Mouse (Mus musculus): Measurements from ENCODE around the gene Camta1. TPM values are rescaled to one million over a fixed set of nuclear protein-coding genes. Genes with fewer than 3 reads are reported as not detected.

Gene Camta1
- polyA plus RNA-seq, 1 experiment from 2014 or later: 122 TPM

DNA sequence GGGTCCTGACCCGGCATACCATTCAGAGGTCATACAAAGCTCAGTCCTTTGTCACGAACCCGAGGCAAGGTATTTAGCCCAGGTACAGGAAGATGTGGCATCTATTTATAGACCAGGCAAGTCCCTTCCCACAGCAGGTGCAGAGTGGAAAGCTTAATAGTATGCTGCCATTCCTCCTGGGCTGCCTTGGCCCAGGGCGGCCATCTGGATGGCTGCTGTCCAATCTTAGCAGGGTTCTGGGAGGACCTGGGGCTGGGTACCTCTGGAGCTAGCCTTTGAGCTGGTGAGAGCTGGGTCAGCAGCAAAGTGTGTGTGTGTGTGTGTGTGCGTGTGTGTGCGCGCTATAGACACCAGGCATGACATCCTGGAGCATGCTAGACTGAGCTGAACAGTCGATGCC, 726.2 kb downstream of the Camta1 start:
- H3K4me3 ChIP-seq: no peak overlapping the region
- no peaks in the 10 kb centered on the region for H3K36me3 ChIP-seq (replicated peaks)
- 92% methylated on average over 8 of the region's 8 CpGs for WGBS

DNA sequence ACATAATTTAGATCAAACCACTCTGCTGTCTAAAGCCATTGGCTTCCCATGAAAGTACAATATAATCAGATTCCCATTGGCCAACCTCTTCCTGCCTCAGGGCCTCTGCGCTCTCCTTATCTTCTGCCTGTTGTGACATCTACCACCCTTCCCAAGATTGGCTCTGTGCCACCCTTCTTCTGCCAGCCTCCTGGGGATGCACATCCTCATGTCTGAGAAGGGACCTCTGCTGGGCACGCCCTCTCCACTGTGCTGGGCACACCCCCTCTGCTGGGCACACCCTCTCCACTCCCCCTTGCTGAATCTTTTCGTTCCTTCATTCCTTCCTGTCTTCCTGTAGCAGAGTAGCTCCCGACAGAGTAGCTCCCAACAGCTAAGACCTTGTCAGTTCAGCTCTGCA, 727.9 kb downstream of the Camta1 start:
- Histone ChIP-seq H3K36me3 (replicated peaks) (no peaks in the 10 kb centered on the region), H3K27me3 (ENCODE audit: poor library complexity, severe bottlenecking) (peaks cover 36% of the 10 kb centered on the region), H3K27ac (no peak overlapping the region), H3K4me3 (no peak overlapping the region), H3K9me3 (no peaks in the 10 kb centered on the region), H3K4me1 (peaks cover 47% of the 10 kb centered on the region)
- no peak for DNase-seq (ENCODE audit: extremely low spot score, low spot score)
- 73% methylated on average over 4 of the region's 4 CpGs for WGBS

More for the DNA sequence above, 726.2 kb downstream of the Camta1 start:
- Histone ChIP-seq H3K9me3 (no peaks in the 10 kb centered on the region), H3K27ac (0 out of 2 replicates have a peak overlapping the region, but pooled peaks have one; percentile 25), H3K27me3 (ENCODE audit: poor library complexity, severe bottlenecking) (peaks cover 43% of the 10 kb centered on the region), H3K4me1 (peaks cover 47% of the 10 kb centered on the region)
- no peak for DNase-seq (ENCODE audit: extremely low spot score, low spot score)

DNA sequence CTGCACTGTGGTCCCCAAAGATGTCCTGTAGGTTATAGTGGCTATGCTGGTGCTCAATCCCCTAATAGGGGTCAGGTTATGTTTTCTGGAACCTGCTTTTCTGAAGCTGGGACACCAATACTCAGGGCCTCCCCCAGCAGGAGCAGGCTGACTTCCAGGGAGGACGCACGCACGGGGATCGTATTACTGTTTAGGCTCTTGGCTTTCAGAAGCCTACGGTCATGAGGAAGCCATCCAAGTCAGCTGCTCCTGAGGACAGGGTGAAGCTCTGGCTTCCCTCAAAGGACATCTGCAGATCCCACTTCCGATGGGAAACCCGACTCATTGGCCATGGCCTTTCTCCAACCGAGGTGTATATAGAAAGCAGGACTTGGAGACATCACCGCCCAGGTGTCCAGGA, 729.2 kb downstream of the Camta1 start:
- WGBS: 82% methylated on average over 9 of the region's 9 CpGs
- no peak overlapping the region for H3K4me3 ChIP-seq
- no peak for DNase-seq (ENCODE audit: extremely low spot score, low spot score)
- peaks cover 46% of the 10 kb centered on the region for H3K4me1 ChIP-seq
- no peaks in the 10 kb centered on the region for H3K9me3 ChIP-seq
- 0 out of 2 replicates have a peak overlapping the region, but pooled peaks have one; percentile 8 for H3K27ac ChIP-seq
- peaks cover 23% of the 10 kb centered on the region for H3K27me3 ChIP-seq (ENCODE audit: poor library complexity, severe bottlenecking)
- H3K36me3 ChIP-seq (replicated peaks): no peaks in the 10 kb centered on the region

DNA sequence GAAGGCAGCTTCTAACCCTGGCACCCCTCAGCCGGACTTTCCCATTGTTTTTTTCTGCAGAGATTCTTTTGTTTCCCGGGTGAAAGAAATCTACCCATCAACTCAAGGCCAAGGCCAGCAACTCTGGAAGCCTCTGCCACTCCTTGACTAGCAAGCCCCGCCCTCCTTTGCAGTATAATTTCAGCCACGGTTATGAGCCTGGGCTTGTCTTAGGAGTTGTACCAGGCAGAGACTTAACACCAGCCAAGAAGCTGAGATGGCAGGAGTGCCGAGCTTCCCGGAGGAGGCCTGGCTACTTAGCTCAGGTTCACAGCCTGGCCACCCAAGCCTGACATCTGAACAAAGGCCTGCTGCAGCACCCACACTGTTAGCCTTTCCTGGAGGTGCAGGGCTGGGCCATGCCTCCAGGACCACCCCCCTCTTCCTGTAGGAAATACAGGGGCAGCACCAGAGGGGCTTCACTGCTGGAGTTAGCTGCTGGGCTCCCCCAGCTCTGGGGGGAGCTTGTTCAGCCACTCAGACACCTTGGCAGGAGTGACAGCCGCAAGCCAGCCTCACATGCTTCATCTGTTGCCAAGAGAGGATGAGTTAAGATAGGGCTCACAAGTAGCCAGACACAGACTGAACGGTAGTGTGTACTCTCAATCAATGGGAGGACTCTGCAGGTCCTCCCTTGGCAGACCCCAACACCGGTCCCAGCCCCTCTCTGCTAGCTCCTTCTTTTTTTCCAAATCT, 730.8 kb downstream of the Camta1 start:
- Histone ChIP-seq H3K4me3 (no peak overlapping the region), H3K4me1 (peaks cover 53% of the 10 kb centered on the region), H3K36me3 (replicated peaks) (peaks cover 11% of the 10 kb centered on the region), H3K27me3 (ENCODE audit: poor library complexity, severe bottlenecking) (peaks cover 21% of the 10 kb centered on the region; the same call in 1 of the 2 replicates), H3K27ac (peak overlapping the region; percentile 99), H3K9me3 (no peaks in the 10 kb centered on the region)
- DNase-seq (ENCODE audit: extremely low spot score, low spot score): no peak
- WGBS: 69% methylated on average over 9 of the region's 9 CpGs

DNA sequence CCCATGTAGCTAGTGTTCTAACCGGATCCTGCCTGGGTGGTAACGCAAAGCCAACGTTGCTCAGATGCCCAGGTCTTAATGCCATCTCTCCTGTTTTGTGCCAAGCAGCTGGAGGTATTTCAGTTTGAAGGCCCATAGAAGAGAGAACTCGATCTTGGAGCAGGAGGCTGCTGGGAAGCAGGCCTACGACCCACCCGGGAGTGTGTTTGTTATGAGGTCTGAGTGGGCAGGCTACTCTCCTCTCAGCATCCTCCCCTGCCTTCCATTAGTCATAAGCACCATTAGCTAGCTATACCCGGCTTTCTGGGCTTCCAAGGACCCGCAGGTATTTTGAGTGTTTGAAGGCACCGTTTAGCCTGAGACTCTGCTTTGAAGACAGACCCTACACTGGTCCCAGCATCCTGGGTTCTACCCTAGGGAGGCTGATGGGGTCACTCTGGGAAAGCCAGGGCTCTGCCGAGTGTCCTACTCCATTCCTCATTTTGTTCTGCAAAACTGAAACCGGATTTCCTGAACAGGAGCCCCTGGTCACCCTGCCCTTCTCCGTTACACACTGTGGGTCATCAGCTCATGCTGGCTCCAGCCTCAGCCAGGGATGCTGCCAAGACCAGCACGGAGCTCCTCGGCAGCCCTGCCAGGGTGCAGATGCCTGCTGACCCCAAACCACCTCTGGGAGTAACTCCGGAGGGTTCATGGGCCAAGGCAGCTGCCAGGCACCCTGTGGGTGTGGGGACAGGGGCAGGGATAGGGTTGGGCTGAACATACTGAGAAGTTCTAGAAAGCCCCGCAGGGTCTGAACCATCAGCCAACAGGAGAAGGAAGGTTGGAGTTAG, 731.7 kb downstream of the Camta1 start:
- peak overlapping the region; percentile 77 for H3K4me3 ChIP-seq
- peaks cover 21% of the 10 kb centered on the region for H3K36me3 ChIP-seq (replicated peaks)
- peak overlapping the region; percentile 99 for H3K27ac ChIP-seq
- 71% methylated on average over 16 of the region's 16 CpGs for WGBS
- H3K9me3 ChIP-seq: no peaks in the 10 kb centered on the region
- H3K27me3 ChIP-seq (ENCODE audit: poor library complexity, severe bottlenecking): peaks cover 17% of the 10 kb centered on the region; the same call in 1 of the 2 replicates
- DNase-seq (ENCODE audit: extremely low spot score, low spot score): no peak
- peaks cover 53% of the 10 kb centered on the region for H3K4me1 ChIP-seq

DNA sequence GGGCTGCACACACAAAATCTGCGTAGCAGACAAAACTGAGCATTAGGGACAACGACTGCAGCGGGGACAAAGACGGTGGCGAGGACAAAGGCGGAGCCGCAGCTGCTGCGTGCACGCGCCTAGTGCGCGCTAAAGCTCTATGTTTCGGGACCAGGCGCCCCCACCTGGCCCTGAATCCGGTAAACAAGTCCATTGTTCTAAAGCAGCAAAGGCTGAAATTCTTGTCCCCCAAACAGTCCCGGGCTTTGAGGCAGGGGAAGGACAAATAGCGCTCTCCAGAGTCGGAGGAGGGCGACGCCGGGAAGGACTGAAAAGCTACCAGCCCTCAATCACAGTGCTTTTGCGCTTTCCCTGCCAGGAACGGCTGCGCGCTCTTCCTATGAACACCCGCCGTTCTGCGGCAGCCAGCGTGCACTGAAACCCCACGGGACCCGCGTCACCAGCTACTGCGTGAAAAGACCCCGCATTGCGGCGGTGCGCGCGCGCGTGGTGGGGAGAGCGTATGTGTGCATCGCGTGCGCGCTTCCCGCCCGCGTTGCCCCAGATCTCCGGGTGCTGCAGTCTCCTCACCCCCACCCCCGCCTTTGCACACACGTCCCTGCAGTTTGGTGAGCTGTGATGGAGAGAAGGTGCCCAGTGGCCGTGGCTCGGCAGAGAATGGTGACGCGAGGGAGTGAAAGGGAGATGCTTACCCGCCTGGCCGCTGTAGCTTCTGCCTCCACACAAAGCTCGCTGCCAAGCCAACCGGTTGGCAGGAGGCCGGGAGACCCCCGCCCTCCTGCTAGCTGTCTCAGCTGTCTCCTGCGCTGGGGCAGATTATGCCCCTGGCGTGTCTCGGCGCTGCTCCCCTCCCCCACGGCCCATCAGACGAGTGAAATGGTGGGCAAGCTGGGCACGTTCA, 732.8 kb downstream of the Camta1 start:
- DNase-seq (ENCODE audit: extremely low spot score, low spot score): peak; percentile 86
- under 1% methylated on average over 69 of the region's 69 CpGs for WGBS
- H3K27me3 ChIP-seq (ENCODE audit: poor library complexity, severe bottlenecking): peaks cover 17% of the 10 kb centered on the region; the same call in 1 of the 2 replicates
- peak overlapping the region; percentile 99 for H3K27ac ChIP-seq
- H3K4me1 ChIP-seq: peaks cover 53% of the 10 kb centered on the region
- H3K4me3 ChIP-seq: peak overlapping the region; percentile 77
- no peaks in the 10 kb centered on the region for H3K9me3 ChIP-seq
- H3K36me3 ChIP-seq (replicated peaks): peaks cover 31% of the 10 kb centered on the region

DNA sequence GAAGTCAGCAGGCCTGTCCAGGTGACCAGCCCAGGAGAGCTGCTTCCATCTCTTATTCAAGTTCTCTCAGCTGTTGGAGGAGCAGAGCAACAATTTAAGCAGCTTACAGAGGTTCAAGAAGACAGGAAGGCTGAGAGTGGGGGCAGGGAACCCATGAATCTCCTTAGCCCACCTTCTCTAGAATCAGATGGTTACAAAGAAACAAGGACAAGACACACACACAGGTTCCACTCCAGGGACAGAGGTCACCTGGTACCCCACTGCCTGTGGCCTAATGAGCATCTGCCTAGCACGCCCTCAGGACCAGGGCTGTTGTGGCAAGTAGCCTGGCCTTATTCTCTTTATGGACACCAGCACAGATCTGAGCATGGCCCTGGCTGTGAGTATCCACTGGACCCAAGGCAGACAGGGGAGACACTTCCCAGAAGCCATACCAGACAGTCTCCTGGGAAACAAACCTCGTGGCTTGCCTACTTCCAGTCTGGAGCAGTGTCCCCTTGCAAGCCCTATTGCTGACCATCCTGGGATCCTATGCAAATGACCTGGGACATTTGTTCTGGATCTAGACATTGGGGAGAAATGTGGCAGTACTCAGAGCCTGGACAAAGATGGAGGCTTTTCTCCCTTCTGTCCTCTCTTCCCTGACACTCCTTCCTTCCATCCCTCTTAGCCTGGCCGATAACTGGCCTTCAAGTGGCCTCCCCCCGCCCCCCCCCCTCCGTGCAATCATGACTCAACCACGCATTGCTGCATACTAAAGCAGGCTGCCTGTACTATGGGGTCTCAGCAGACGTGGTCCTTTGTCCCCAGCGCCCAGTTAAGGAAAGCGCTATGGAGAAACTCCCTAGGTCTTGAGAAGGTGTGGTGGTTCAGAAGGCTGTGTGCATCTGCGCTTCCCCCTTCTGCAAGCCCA, 733.8 kb downstream of the Camta1 start:
- H3K36me3 ChIP-seq (replicated peaks): peaks cover 34% of the 10 kb centered on the region
- peak overlapping the region; percentile 99 for H3K27ac ChIP-seq
- H3K4me1 ChIP-seq: peaks cover 53% of the 10 kb centered on the region
- peak overlapping the region; percentile 77 for H3K4me3 ChIP-seq
- DNase-seq (ENCODE audit: extremely low spot score, low spot score): peak; percentile 48
- 7% methylated on average over 9 of the region's 10 CpGs for WGBS
- H3K27me3 ChIP-seq (ENCODE audit: poor library complexity, severe bottlenecking): peaks cover 17% of the 10 kb centered on the region; the same call in 1 of the 2 replicates
- H3K9me3 ChIP-seq: no peaks in the 10 kb centered on the region

DNA sequence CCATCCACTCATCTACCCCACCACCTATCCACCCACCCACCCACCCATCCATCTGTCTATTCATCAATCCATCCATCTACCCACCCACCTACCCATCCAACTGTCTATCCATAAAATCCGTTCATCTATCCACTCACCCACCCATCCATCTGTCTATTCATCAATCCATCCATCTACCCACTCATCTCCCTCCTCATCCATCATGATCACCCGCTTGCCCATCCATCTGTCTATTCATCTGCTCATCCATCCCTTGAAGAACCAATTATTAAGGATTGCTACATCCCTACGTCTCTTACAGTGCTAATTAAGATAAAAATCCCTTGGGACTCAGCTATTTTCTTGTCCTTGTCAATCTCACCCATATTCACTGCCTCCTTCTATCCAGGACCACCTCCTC, 742.8 kb downstream of the Camta1 start:
- WGBS: 90% methylated on average over 3 of the region's 3 CpGs
- H3K9me3 ChIP-seq: no peaks in the 10 kb centered on the region
- H3K27me3 ChIP-seq (ENCODE audit: poor library complexity, severe bottlenecking): no peaks in the 10 kb centered on the region
- no peak overlapping the region for H3K4me3 ChIP-seq
- H3K27ac ChIP-seq: no peak overlapping the region
- no peak for DNase-seq (ENCODE audit: extremely low spot score, low spot score)
- peaks cover 39% of the 10 kb centered on the region for H3K36me3 ChIP-seq (replicated peaks)
- no peaks in the 10 kb centered on the region for H3K4me1 ChIP-seq

- Histone ChIP-seq H3K36me3 (replicated peaks) (peaks cover 6% of the 10 kb centered on the region), H3K27ac (no peak overlapping the region), H3K4me3 (no peak overlapping the region), H3K4me1 (peaks cover 2% of the 10 kb centered on the region), H3K27me3 (ENCODE audit: poor library complexity, severe bottlenecking) (peaks cover 24% of the 10 kb centered on the region), H3K9me3 (no peaks in the 10 kb centered on the region)
- WGBS: 92% methylated on average over 7 of the region's 7 CpGs
- DNase-seq (ENCODE audit: extremely low spot score, low spot score): no peak
These were observed 747.1 kb downstream of the Camta1 start for GRCm38 (mm10) chr4:151114574-151114973.

DNA sequence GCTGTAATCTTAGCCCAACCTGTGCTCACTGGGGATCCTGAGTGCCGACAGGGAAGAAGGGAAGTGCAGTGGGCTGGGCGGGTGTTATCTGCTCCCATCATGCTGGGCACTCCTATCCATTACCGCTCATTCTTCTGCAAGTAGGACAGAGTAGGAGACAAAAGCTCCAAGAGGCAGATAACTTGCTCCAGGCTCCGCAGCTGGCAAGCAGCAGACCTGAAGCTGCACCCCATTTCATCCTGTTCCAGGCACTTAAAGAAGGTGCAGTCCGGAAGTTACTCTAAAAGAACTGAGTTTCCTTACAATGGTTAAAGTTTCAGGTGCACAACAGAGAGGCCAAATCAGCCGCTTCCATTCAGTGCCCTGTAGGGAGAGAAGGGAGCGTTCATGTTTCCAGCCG, 750.5 kb downstream of the Camta1 start:
- Histone ChIP-seq H3K9me3 (no peaks in the 10 kb centered on the region), H3K27me3 (ENCODE audit: poor library complexity, severe bottlenecking) (peaks cover 56% of the 10 kb centered on the region), H3K4me1 (peaks cover 34% of the 10 kb centered on the region), H3K4me3 (no peak overlapping the region), H3K27ac (no peak overlapping the region), H3K36me3 (replicated peaks) (0 out of 2 replicates have a peak, but pooled peaks cover 3% of the 10 kb centered on the region)
- no peak for DNase-seq (ENCODE audit: extremely low spot score, low spot score)
- WGBS: 64% methylated on average over 8 of the region's 8 CpGs

DNA sequence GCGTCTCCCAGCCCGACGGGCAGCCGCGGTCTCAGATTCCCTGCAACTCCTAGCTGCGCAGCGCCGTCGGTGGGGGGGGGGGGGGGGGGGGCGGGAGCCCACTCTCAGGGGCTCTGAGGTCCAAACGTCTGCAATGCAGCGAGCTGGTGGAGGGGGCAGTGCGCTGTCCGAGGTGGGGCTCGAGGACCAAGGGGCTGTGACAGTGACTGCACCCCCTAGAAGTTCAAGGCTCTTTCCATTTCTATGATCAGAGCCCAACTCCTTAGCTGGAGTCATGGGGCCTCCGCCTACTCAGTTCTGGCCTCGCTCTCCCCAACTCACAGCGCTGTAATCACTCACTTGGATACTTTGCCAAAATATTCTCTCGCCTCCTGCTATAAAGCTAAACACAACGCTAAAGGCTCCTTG, 752.8 kb downstream of the Camta1 start:
- peaks cover 41% of the 10 kb centered on the region for H3K4me1 ChIP-seq
- peak overlapping the region; percentile 88 for H3K4me3 ChIP-seq
- no peak for DNase-seq (ENCODE audit: extremely low spot score, low spot score)
- 3% methylated on average over 20 of the region's 20 CpGs for WGBS
- H3K36me3 ChIP-seq (replicated peaks): peaks cover 10% of the 10 kb centered on the region
- peaks cover 56% of the 10 kb centered on the region for H3K27me3 ChIP-seq (ENCODE audit: poor library complexity, severe bottlenecking)
- peak overlapping the region; percentile 96 for H3K27ac ChIP-seq
- no peaks in the 10 kb centered on the region for H3K9me3 ChIP-seq
